Mouse (Mus musculus): ENCODE results near the gene Pten. TPM values are rescaled to one million over a fixed set of nuclear protein-coding genes. Genes with fewer than 3 reads are reported as not detected.
A peak's percentile ranks its signal among the peaks of the same experiment; 100 is the strongest.

Gene Pten
- total and polyA plus RNA-seq, 3 experiments: 31.4 to 134 (median 105) TPM

GRCm38 (mm10) chr19:32715201-32715600, 42.1 kb upstream of the Pten start:
- Histone ChIP-seq H3K4me1 (ENCODE audit: insufficient read depth, low read depth, low read length) (peaks cover 39% of the 10 kb centered on the region), H3K27me3 (ENCODE audit: insufficient read depth, low read length) (no peaks in the 10 kb centered on the region), H3K9me3 (replicated peaks) (no peaks in the 10 kb centered on the region), H3K36me3 (replicated peaks) (peaks cover under 1% of the 10 kb centered on the region), H3K4me3 (ENCODE audit: low read depth, low read length) (no peak overlapping the region)
- ATAC-seq (ENCODE audit: extremely low read depth, insufficient number of reproducible peaks, low FRiP score, poor library complexity, severe bottlenecking) (no peak), DNase-seq (ENCODE audit: low spot score) (peak; percentile 45)
- TF ChIP-seq GATA2 (IDR thresholded peaks at IDR 0.05; ENCODE audit: borderline replicate concordance, low read depth, low read length) (no peak), CTCF (IDR thresholded peaks at IDR 0.05; ENCODE audit: low read depth, low read length) (peak; percentile 38; the same call in 1 of the 2 replicates), GATA1 (IDR thresholded peaks at IDR 0.05; ENCODE audit: borderline replicate concordance, low read length) (no peak), TAL1 (conservative IDR thresholded peaks at IDR 0.05; ENCODE audit: low read depth, low read length) (no peak), POLR2AphosphoS5 (IDR thresholded peaks at IDR 0.05; ENCODE audit: insufficient replicate concordance, low read depth, low read length) (no peak)

GRCm38 (mm10) chr19:32715681-32716080, 41.6 kb upstream of the Pten start:
- Histone ChIP-seq H3K36me3 (replicated peaks) (no peaks in the 10 kb centered on the region), H3K4me1 (ENCODE audit: insufficient read depth, low read depth, low read length) (peaks cover 34% of the 10 kb centered on the region), H3K9me3 (replicated peaks) (no peaks in the 10 kb centered on the region), H3K27me3 (ENCODE audit: insufficient read depth, low read length) (no peaks in the 10 kb centered on the region), H3K4me3 (ENCODE audit: low read depth, low read length) (no peak overlapping the region)
- DNase-seq (ENCODE audit: low spot score) (no peak), ATAC-seq (ENCODE audit: extremely low read depth, insufficient number of reproducible peaks, low FRiP score, poor library complexity, severe bottlenecking) (no peak)
- no peak for TF ChIP-seq TAL1 (conservative IDR thresholded peaks at IDR 0.05; ENCODE audit: low read depth, low read length)
- TF ChIP-seq POLR2AphosphoS5 (IDR thresholded peaks at IDR 0.05; ENCODE audit: insufficient replicate concordance, low read depth, low read length): no peak
- TF ChIP-seq CTCF (IDR thresholded peaks at IDR 0.05; ENCODE audit: low read depth, low read length): no peak
- no peak for TF ChIP-seq GATA2 (IDR thresholded peaks at IDR 0.05; ENCODE audit: borderline replicate concordance, low read depth, low read length)
- no peak for TF ChIP-seq GATA1 (IDR thresholded peaks at IDR 0.05; ENCODE audit: borderline replicate concordance, low read length)

- DNase-seq (ENCODE audit: low spot score): no peak
Measured at GRCm38 (mm10) chr19:32717590-32717989, 39.7 kb upstream of the Pten start.

GRCm38 (mm10) chr19:32720319-32720718, 37.0 kb upstream of the Pten start:
- H3K4me3 ChIP-seq (ENCODE audit: low read depth, low read length): no peak overlapping the region
- no peaks in the 10 kb centered on the region for H3K9me3 ChIP-seq (replicated peaks)
- no peaks in the 10 kb centered on the region for H3K36me3 ChIP-seq (replicated peaks)
- ATAC-seq (ENCODE audit: extremely low read depth, insufficient number of reproducible peaks, low FRiP score, poor library complexity, severe bottlenecking) (no peak), DNase-seq (ENCODE audit: low spot score) (no peak)
- H3K4me1 ChIP-seq (ENCODE audit: insufficient read depth, low read depth, low read length): peaks cover 8% of the 10 kb centered on the region; the same call in 1 of the 2 replicates
- H3K27me3 ChIP-seq (ENCODE audit: insufficient read depth, low read length): peaks cover 5% of the 10 kb centered on the region; the same call in 1 of the 2 replicates
- TF ChIP-seq POLR2AphosphoS5 (IDR thresholded peaks at IDR 0.05; ENCODE audit: insufficient replicate concordance, low read depth, low read length) (no peak), GATA2 (IDR thresholded peaks at IDR 0.05; ENCODE audit: borderline replicate concordance, low read depth, low read length) (no peak), CTCF (IDR thresholded peaks at IDR 0.05; ENCODE audit: low read depth, low read length) (no peak), GATA1 (IDR thresholded peaks at IDR 0.05; ENCODE audit: borderline replicate concordance, low read length) (no peak), TAL1 (conservative IDR thresholded peaks at IDR 0.05; ENCODE audit: low read depth, low read length) (no peak)

More at GRCm38 (mm10) chr19:32717590-32717989, 39.7 kb upstream of the Pten start:
- H3K4me3 ChIP-seq (ENCODE audit: low read depth, low read length): no peak overlapping the region
- H3K36me3 ChIP-seq (replicated peaks): no peaks in the 10 kb centered on the region
- H3K27me3 ChIP-seq (ENCODE audit: insufficient read depth, low read length): 0 out of 2 replicates have a peak, but pooled peaks cover 3% of the 10 kb centered on the region
- no peaks in the 10 kb centered on the region for H3K9me3 ChIP-seq (replicated peaks)
- TF ChIP-seq CTCF (IDR thresholded peaks at IDR 0.05; ENCODE audit: low read depth, low read length) (no peak), POLR2AphosphoS5 (IDR thresholded peaks at IDR 0.05; ENCODE audit: insufficient replicate concordance, low read depth, low read length) (no peak), GATA1 (IDR thresholded peaks at IDR 0.05; ENCODE audit: borderline replicate concordance, low read length) (no peak), TAL1 (conservative IDR thresholded peaks at IDR 0.05; ENCODE audit: low read depth, low read length) (no peak), GATA2 (IDR thresholded peaks at IDR 0.05; ENCODE audit: borderline replicate concordance, low read depth, low read length) (no peak)
- no peak for ATAC-seq (ENCODE audit: extremely low read depth, insufficient number of reproducible peaks, low FRiP score, poor library complexity, severe bottlenecking)
- peaks cover 23% of the 10 kb centered on the region for H3K4me1 ChIP-seq (ENCODE audit: insufficient read depth, low read depth, low read length)

- TF ChIP-seq TAL1 (conservative IDR thresholded peaks at IDR 0.05; ENCODE audit: low read depth, low read length) (no peak), GATA2 (IDR thresholded peaks at IDR 0.05; ENCODE audit: borderline replicate concordance, low read depth, low read length) (no peak), GATA1 (IDR thresholded peaks at IDR 0.05; ENCODE audit: borderline replicate concordance, low read length) (no peak), POLR2AphosphoS5 (IDR thresholded peaks at IDR 0.05; ENCODE audit: insufficient replicate concordance, low read depth, low read length) (no peak), CTCF (IDR thresholded peaks at IDR 0.05; ENCODE audit: low read depth, low read length) (no peak)
- ATAC-seq (ENCODE audit: extremely low read depth, insufficient number of reproducible peaks, low FRiP score, poor library complexity, severe bottlenecking) (no peak), DNase-seq (ENCODE audit: low spot score) (no peak)
- Histone ChIP-seq H3K36me3 (replicated peaks) (no peaks in the 10 kb centered on the region), H3K27me3 (ENCODE audit: insufficient read depth, low read length) (peaks cover 22% of the 10 kb centered on the region), H3K9me3 (replicated peaks) (no peaks in the 10 kb centered on the region), H3K4me1 (ENCODE audit: insufficient read depth, low read depth, low read length) (peaks cover 11% of the 10 kb centered on the region), H3K4me3 (ENCODE audit: low read depth, low read length) (no peak overlapping the region)
Measured at GRCm38 (mm10) chr19:32723817-32724216, 33.5 kb upstream of the Pten start.

- H3K27me3 ChIP-seq (ENCODE audit: insufficient read depth, low read length): peaks cover 23% of the 10 kb centered on the region
- H3K4me1 ChIP-seq (ENCODE audit: insufficient read depth, low read depth, low read length): peaks cover 11% of the 10 kb centered on the region
- ATAC-seq (ENCODE audit: extremely low read depth, insufficient number of reproducible peaks, low FRiP score, poor library complexity, severe bottlenecking) (no peak), DNase-seq (ENCODE audit: low spot score) (no peak)
- TF ChIP-seq GATA1 (IDR thresholded peaks at IDR 0.05; ENCODE audit: borderline replicate concordance, low read length): no peak
- TF ChIP-seq GATA2 (IDR thresholded peaks at IDR 0.05; ENCODE audit: borderline replicate concordance, low read depth, low read length): no peak
- TF ChIP-seq POLR2AphosphoS5 (IDR thresholded peaks at IDR 0.05; ENCODE audit: insufficient replicate concordance, low read depth, low read length): no peak
- no peak for TF ChIP-seq TAL1 (conservative IDR thresholded peaks at IDR 0.05; ENCODE audit: low read depth, low read length)
- no peak for TF ChIP-seq CTCF (IDR thresholded peaks at IDR 0.05; ENCODE audit: low read depth, low read length)
- no peaks in the 10 kb centered on the region for H3K36me3 ChIP-seq (replicated peaks)
- H3K9me3 ChIP-seq (replicated peaks): no peaks in the 10 kb centered on the region
- no peak overlapping the region for H3K4me3 ChIP-seq (ENCODE audit: low read depth, low read length)
Measured at GRCm38 (mm10) chr19:32726451-32727325, 30.6 kb upstream of the Pten start.

All from G1E (cell line).